Mouse (Mus musculus): ENCODE data around the gene Sorbs1. TPM values are rescaled to one million over a fixed set of nuclear protein-coding genes. Genes with fewer than 3 reads are reported as not detected.

Sorbs1 gene
- polyA plus RNA-seq, 1 experiment from 2014 or later: 39.0 TPM

DNA sequence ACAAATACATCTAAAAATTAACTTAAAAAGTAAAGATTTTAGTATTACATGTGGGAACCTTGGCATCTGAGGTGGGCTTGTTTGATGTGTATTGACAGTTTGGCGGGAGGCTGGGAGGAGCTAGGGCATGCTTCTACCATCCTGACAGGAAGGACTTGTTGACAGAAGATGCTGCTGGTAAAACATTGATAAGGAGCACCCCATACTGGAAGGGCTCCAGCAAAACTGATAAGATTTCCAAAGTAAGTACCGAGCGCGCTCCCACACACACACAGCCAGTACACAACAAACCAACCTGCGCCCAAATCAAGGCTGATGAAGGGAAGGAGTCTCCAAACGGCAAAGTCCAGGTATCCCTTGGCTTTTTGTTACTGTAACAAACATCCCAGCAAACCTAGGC is 22.9 kb upstream of the Sorbs1 start:
- Histone ChIP-seq H3K36me3 (replicated peaks) (no peaks in the 10 kb centered on the region), H3K4me1 (no peaks in the 10 kb centered on the region), H3K9me3 (no peaks in the 10 kb centered on the region), H3K4me3 (no peak overlapping the region), H3K27ac (no peak overlapping the region), H3K27me3 (ENCODE audit: poor library complexity, severe bottlenecking) (no peaks in the 10 kb centered on the region)
- no peak for DNase-seq (ENCODE audit: extremely low spot score, low spot score)
- whole genome bisulfite sequencing: 90% methylated on average over 6 of the region's 6 CpGs

DNA sequence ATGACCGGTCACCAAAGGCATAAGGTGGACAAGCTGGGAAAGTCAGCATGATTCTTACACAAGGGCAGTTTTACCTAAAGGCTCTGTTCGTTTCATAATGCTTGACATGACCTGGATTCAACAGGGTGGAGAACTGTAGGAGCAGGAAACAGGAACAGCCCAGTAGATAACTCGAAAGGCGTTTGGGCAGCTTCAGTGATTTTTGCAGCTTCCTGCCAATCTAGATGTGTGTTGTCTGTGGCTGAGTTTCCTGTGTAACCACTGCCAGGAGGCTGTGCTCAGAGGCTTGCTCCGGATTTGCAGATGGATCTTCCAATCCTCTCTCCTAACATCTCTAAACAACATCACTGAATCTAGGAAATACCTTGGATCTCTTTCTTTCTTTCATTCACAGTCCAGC is 18.9 kb upstream of the Sorbs1 start:
- 88% methylated on average over 5 of the region's 5 CpGs for WGBS
- no peaks in the 10 kb centered on the region for H3K4me1 ChIP-seq
- H3K4me3 ChIP-seq: no peak overlapping the region
- no peaks in the 10 kb centered on the region for H3K27me3 ChIP-seq (ENCODE audit: poor library complexity, severe bottlenecking)
- H3K27ac ChIP-seq: no peak overlapping the region
- no peaks in the 10 kb centered on the region for H3K36me3 ChIP-seq (replicated peaks)
- no peak for DNase-seq (ENCODE audit: extremely low spot score, low spot score)
- no peaks in the 10 kb centered on the region for H3K9me3 ChIP-seq

GRCm38 (mm10) chr19:40530323-40530722 is 16.7 kb upstream of the Sorbs1 start:
- WGBS: 88% methylated on average over 2 of the region's 2 CpGs
- H3K4me1 ChIP-seq: no peaks in the 10 kb centered on the region
- H3K27ac ChIP-seq: no peak overlapping the region
- H3K36me3 ChIP-seq (replicated peaks): no peaks in the 10 kb centered on the region
- no peaks in the 10 kb centered on the region for H3K9me3 ChIP-seq
- DNase-seq (ENCODE audit: extremely low spot score, low spot score): no peak
- H3K27me3 ChIP-seq (ENCODE audit: poor library complexity, severe bottlenecking): no peaks in the 10 kb centered on the region
- no peak overlapping the region for H3K4me3 ChIP-seq

- Histone ChIP-seq H3K4me3 (no peak overlapping the region), H3K36me3 (replicated peaks) (no peaks in the 10 kb centered on the region), H3K4me1 (peaks cover 6% of the 10 kb centered on the region; the same call in 1 of the 2 replicates), H3K27me3 (ENCODE audit: poor library complexity, severe bottlenecking) (no peaks in the 10 kb centered on the region), H3K27ac (no peak overlapping the region), H3K9me3 (no peaks in the 10 kb centered on the region)
- DNase-seq (ENCODE audit: extremely low spot score, low spot score): no peak
Measured at GRCm38 (mm10) chr19:40528254-40528653, 14.7 kb upstream of the Sorbs1 start.

- Histone ChIP-seq H3K4me1 (peaks cover 6% of the 10 kb centered on the region; the same call in 1 of the 2 replicates), H3K27ac (no peak overlapping the region), H3K9me3 (no peaks in the 10 kb centered on the region), H3K4me3 (no peak overlapping the region), H3K36me3 (replicated peaks) (no peaks in the 10 kb centered on the region), H3K27me3 (ENCODE audit: poor library complexity, severe bottlenecking) (no peaks in the 10 kb centered on the region)
- WGBS: 85% methylated on average over 9 of the region's 9 CpGs
- no peak for DNase-seq (ENCODE audit: extremely low spot score, low spot score)
Measured at GRCm38 (mm10) chr19:40526367-40527014, 12.9 kb upstream of the Sorbs1 start.

GRCm38 (mm10) chr19:40523431-40524005 is 9.9 kb upstream of the Sorbs1 start:
- Histone ChIP-seq H3K4me3 (no peak overlapping the region), H3K27me3 (ENCODE audit: poor library complexity, severe bottlenecking) (no peaks in the 10 kb centered on the region), H3K36me3 (replicated peaks) (no peaks in the 10 kb centered on the region), H3K9me3 (no peaks in the 10 kb centered on the region), H3K4me1 (peaks cover 14% of the 10 kb centered on the region), H3K27ac (no peak overlapping the region)
- WGBS: 71% methylated on average over 8 of the region's 8 CpGs
- no peak for DNase-seq (ENCODE audit: extremely low spot score, low spot score)

GRCm38 (mm10) chr19:40520403-40520802 is 6.8 kb upstream of the Sorbs1 start:
- DNase-seq (ENCODE audit: extremely low spot score, low spot score): no peak
- H3K4me1 ChIP-seq: peaks cover 14% of the 10 kb centered on the region
- no peak overlapping the region for H3K4me3 ChIP-seq
- H3K9me3 ChIP-seq: no peaks in the 10 kb centered on the region
- no peak overlapping the region for H3K27ac ChIP-seq
- 90% methylated on average over 5 of the region's 5 CpGs for WGBS
- H3K27me3 ChIP-seq (ENCODE audit: poor library complexity, severe bottlenecking): no peaks in the 10 kb centered on the region
- H3K36me3 ChIP-seq (replicated peaks): no peaks in the 10 kb centered on the region

DNA sequence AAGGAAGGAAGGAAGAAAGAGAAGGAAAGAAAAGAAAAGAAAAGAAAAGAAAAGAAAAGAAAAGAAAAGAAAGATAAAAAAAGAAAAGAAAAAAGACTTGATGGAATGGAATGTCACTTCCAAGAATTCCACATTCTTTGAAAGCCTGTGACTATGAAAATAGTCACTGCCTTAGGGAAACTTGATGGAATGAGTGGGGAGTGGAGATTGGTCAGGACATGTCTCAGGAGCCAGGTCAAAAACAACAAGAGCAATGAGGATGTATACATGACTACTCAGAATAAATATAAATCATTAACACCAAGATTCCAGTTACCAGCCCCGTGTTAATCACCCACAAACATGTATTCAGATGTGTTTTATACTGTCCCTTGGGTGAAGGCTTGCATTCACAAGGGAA is 5.1 kb upstream of the Sorbs1 start:
- Histone ChIP-seq H3K27me3 (ENCODE audit: poor library complexity, severe bottlenecking) (no peaks in the 10 kb centered on the region), H3K4me3 (no peak overlapping the region), H3K36me3 (replicated peaks) (no peaks in the 10 kb centered on the region), H3K4me1 (peaks cover 13% of the 10 kb centered on the region), H3K9me3 (no peaks in the 10 kb centered on the region), H3K27ac (no peak overlapping the region)
- DNase-seq (ENCODE audit: extremely low spot score, low spot score): no peak
- WGBS: 83% methylated on average over 1 of the region's 1 CpGs

DNA sequence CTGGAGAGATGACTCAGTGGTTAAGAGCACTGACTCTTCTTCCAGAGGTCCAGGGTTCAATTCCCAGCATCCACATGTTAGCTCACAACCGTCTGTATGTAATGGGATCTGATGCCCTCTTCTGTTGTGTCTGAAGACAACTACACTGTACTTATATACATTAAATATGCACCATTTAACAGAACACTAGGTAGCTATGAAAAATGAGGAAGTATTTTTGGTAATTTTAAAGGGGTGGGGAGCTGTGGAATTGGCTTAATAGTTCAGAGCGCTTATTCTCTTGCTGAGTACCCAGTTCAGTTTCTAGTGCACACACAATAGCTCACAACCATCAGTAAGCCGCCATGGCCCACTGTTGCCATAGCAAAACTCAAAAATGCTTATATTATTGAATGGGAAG is 2.0 kb upstream of the Sorbs1 start:
- Histone ChIP-seq H3K9me3 (no peaks in the 10 kb centered on the region), H3K36me3 (replicated peaks) (no peaks in the 10 kb centered on the region), H3K27ac (no peak overlapping the region), H3K4me3 (no peak overlapping the region), H3K4me1 (peaks cover 21% of the 10 kb centered on the region), H3K27me3 (ENCODE audit: poor library complexity, severe bottlenecking) (no peaks in the 10 kb centered on the region)
- WGBS: 89% methylated on average over 3 of the region's 3 CpGs
- no peak for DNase-seq (ENCODE audit: extremely low spot score, low spot score)

DNA sequence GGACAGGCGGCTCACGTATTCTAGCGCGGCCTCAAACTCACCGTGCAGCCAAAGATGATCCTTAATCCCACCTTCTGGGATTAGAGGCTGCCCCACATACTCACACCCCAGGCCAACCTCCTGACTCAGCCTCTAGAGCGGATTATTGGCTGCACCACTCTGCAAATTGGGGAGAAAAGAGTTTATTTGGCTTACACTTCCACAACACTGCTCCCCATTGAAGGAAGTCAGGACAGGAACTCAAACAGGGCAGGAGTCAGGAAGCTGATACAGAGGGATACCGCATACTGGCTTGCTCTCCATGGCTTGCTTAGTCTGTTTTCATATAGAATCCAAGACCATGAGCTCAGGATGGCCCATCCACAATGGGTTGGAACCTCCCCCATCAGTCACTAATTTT is 797 bp upstream of the Sorbs1 start:
- Histone ChIP-seq H3K27me3 (ENCODE audit: poor library complexity, severe bottlenecking) (no peaks in the 10 kb centered on the region), H3K9me3 (no peaks in the 10 kb centered on the region), H3K36me3 (replicated peaks) (no peaks in the 10 kb centered on the region), H3K4me3 (no peak overlapping the region), H3K27ac (no peak overlapping the region), H3K4me1 (peaks cover 19% of the 10 kb centered on the region)
- WGBS: 85% methylated on average over 7 of the region's 7 CpGs
- no peak for DNase-seq (ENCODE audit: extremely low spot score, low spot score)

- H3K4me1 ChIP-seq: peaks cover 17% of the 10 kb centered on the region
- peak overlapping the region; percentile 83 for H3K4me3 ChIP-seq
- peak overlapping the region; percentile 90 for H3K27ac ChIP-seq
- no peaks in the 10 kb centered on the region; the same call in 1 of the 2 replicates for H3K9me3 ChIP-seq
- WGBS: 3% methylated on average over 34 of the region's 34 CpGs
- DNase-seq (ENCODE audit: extremely low spot score, low spot score): peak; percentile 40
- no peaks in the 10 kb centered on the region for H3K36me3 ChIP-seq (replicated peaks)
- no peaks in the 10 kb centered on the region for H3K27me3 ChIP-seq (ENCODE audit: poor library complexity, severe bottlenecking)
Measured at GRCm38 (mm10) chr19:40512500-40513421, 818 bp downstream of the Sorbs1 start.

DNA sequence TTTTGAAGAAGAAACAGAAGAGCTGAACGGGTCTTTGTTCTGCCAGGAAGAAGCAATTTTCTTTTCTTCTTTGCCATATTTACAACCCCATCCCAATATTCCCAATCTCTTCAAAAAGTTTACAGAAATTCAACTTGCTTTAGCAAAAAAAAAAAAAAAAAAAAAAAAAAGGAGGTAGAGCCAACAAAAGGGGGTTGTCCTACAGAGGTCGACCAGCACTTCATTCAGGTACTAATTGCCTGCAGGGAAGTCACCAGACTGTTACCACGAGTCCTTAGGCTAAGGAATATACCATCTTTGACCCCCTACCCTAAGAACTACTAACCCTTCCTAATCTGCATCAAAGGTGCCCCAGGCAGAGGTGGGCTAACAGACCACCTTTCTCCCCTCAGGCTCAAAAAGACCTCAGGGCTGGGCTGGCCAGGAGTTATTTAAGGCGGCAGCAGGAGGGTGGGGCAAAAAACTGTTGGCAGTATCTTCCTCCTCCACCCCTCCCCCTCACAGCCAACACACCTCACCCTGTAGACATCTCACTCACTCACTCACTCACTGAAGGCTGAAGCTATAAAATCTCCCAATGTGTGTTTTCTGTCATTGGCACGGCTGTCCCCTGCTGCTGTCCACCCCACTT is 1.8 kb downstream of the Sorbs1 start:
- Histone ChIP-seq H3K27me3 (ENCODE audit: poor library complexity, severe bottlenecking) (no peaks in the 10 kb centered on the region), H3K27ac (no peak overlapping the region), H3K4me3 (peak overlapping the region; percentile 83), H3K9me3 (peaks cover 2% of the 10 kb centered on the region; the same call in 1 of the 2 replicates), H3K4me1 (peaks cover 17% of the 10 kb centered on the region), H3K36me3 (replicated peaks) (no peaks in the 10 kb centered on the region)
- WGBS: 26% methylated on average over 5 of the region's 5 CpGs
- DNase-seq (ENCODE audit: extremely low spot score, low spot score): no peak
